Mouse (Mus musculus): ENCODE measurements around the gene Akap12.

Akap12 gene

GRCm38 (mm10) chr10:4332228-4332979, 66.2 kb downstream of the Akap12 start:
- CTCF ChIA-PET = interaction anchor here (0.5 to 1.3 kb wide), 7 partner anchors 12 to 294 kb away, joined by 3 to 5 read pairs (median 3); no protein-coding TSS in a partner anchor

GRCm38 (mm10) chr10:4333319-4333718, 67.1 kb downstream of the Akap12 start:
- CTCF ChIA-PET = interaction anchor here in 1 of 4 experiments (0.8 to 1.2 kb wide), 3 partner anchors 20 to 291 kb away, joined by 3 to 4 read pairs (median 3); no protein-coding TSS in a partner anchor
- POLR2A ChIA-PET = interaction anchor here (0.8 to 16.7 kb wide), 55 partner anchors 8 to 393 kb away, joined by 3 to 193 read pairs (median 7); partner anchors contain the start of gene Akap12 (in 2 of the 4)

More at GRCm38 (mm10) chr10:4332228-4332979, 66.2 kb downstream of the Akap12 start:
- POLR2A ChIA-PET = interaction anchor here (0.6 to 16.7 kb wide), 43 partner anchors 8 to 392 kb away, joined by 3 to 193 read pairs (median 6); partner anchors contain the start of gene Akap12 (in 2 of the 4)

- ChIA-PET CTCF (interaction anchor here in 2 of 4 experiments (0.6 to 1.2 kb wide), 4 partner anchors 21 to 292 kb away, joined by 3 to 4 read pairs (median 3); no protein-coding TSS in a partner anchor), POLR2A (interaction anchor here (0.5 to 16.7 kb wide), 85 partner anchors 8 to 442 kb away, joined by 3 to 193 read pairs (median 5); partner anchors contain the start of genes Akap12 (in 3 of the 4), Armt1 (in 1 of the 4), Rmnd1 (in 1 of the 4) and Zbtb2 (in 1 of the 4))
Observed at GRCm38 (mm10) chr10:4334039-4334683, 68.0 kb downstream of the Akap12 start.

DNA sequence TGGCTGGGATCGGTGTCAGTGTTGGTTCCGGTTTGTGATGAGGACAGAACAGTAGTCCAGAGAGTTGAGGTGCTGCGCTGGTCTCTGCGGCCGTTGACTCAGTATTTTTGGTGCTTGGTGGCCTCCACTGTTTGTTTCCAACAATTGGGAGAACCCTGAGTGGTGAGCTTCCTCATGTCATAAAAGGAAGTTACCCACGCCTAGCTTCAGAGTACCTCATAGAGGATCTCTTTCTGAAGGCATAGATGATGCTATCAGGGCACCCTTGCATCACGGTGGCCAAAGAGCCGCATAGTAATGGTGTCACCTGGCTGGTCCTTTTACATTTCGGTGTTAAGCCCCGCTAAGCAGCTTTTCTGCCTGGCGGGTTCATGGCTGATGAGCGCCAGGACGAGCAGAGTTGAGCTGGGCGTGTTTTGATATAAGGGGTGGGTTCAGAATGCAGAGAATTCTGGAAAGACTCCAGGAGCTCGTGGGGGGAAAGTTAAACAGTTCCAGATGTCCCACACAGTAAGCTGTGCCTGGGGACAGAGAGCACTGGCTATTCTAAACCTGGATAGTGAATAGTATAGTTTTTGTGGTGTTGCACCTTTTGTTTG, 72.8 kb downstream of the Akap12 start:
- CTCF ChIA-PET = interaction anchor here in 2 of 4 experiments (0.6 to 0.7 kb wide), 3 partner anchors 9 to 220 kb away, joined by 3 to 5 read pairs (median 4); no protein-coding TSS in a partner anchor
- POLR2A ChIA-PET = interaction anchor here (0.6 to 6.5 kb wide), 44 partner anchors 8 to 417 kb away, joined by 3 to 39 read pairs (median 4); partner anchors contain the start of genes Armt1 (in 2 of the 4), Rmnd1 (in 2 of the 4) and Mthfd1l (in 1 of the 4)

DNA sequence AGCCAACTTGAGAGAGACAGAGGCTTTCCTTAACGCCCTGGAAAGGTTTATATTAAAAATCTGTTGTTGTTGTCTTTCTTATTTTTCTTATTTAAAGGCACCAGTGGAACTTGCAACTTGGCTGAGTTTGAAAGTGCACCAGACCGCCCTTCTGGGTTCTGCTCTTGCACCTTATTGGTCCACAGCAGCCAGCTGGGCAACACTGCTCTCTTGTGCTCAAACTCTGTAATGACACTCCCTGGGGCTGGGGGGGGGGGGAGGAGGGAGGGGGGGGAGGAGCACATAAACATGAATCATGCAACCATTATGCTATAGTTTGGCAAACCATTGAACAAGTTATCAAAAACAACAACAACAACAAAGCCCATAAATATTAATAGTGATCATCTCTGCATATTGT, 75.2 kb downstream of the Akap12 start:
- POLR2A ChIA-PET = interaction anchor here in 3 of 4 experiments (0.5 to 6.5 kb wide), 30 partner anchors 9 to 140 kb away, joined by 3 to 39 read pairs (median 4); partner anchors contain the start of gene Akap12 (in 1 of the 3)
- CTCF ChIA-PET = interaction anchor here (0.6 to 1.8 kb wide), 16 partner anchors 9 to 774 kb away, joined by 3 to 10 read pairs (median 4); no protein-coding TSS in a partner anchor

DNA sequence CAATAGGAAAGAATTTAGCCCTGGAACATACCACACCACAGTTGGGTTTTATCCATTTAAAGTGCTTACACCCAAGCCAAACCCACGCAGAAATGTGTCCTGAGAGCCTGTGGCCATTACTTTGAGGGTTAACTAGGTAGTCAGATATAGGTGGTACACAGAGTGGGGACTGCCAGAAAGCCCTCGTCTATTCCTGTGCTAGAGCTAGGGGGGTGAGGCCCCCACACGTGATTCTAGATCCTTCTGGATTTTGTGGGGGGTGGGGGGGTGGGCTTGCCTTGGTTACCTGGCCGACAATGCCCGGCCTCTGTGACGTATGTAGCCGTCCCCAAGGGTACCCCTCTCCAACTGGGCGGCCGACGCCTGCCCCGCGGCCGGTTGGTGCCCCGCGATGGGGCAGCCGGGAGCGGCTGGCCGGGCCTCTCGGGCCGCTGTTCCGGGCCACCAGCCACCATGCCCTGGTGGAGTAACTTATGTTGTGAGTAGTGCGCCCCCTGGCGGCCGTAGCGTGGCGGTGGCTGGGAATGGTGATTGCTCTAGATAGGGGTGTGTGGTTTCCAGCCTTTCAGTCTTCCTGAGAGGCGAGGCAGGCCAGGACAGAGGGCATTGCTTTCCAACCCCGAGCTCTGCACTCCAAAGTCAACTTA, 80.4 kb downstream of the Akap12 start:
- ChIA-PET POLR2A (interaction anchor here in 3 of 4 experiments (0.6 to 3.0 kb wide), 25 partner anchors 8 to 374 kb away, joined by 3 to 24 read pairs (median 4); partner anchors contain the start of gene Mthfd1l (in 1 of the 3)), CTCF (interaction anchor here in 2 of 4 experiments (0.6 to 2.3 kb wide), 11 partner anchors 10 to 305 kb away, joined by 3 to 8 read pairs (median 4); no protein-coding TSS in a partner anchor)

- ChIA-PET CTCF (interaction anchor here (0.6 to 2.3 kb wide), 12 partner anchors 10 to 340 kb away, joined by 3 to 11 read pairs (median 4); no protein-coding TSS in a partner anchor), POLR2A (interaction anchor here in 3 of 4 experiments (0.6 to 3.0 kb wide), 32 partner anchors 8 to 474 kb away, joined by 3 to 24 read pairs (median 4); partner anchors contain the start of gene Mthfd1l (in 1 of the 3))
Observed at GRCm38 (mm10) chr10:4347136-4347492, 80.9 kb downstream of the Akap12 start.

- POLR2A ChIA-PET = interaction anchor here in 3 of 4 experiments (0.6 to 3.0 kb wide), 30 partner anchors 8 to 474 kb away, joined by 3 to 24 read pairs (median 4); partner anchors contain the start of genes Akap12 (in 1 of the 3) and Mthfd1l (in 1 of the 3)
- CTCF ChIA-PET = interaction anchor here (0.6 to 2.3 kb wide), 13 partner anchors 10 to 341 kb away, joined by 3 to 11 read pairs (median 4); no protein-coding TSS in a partner anchor
Observed at GRCm38 (mm10) chr10:4347591-4347990, 81.4 kb downstream of the Akap12 start.

DNA sequence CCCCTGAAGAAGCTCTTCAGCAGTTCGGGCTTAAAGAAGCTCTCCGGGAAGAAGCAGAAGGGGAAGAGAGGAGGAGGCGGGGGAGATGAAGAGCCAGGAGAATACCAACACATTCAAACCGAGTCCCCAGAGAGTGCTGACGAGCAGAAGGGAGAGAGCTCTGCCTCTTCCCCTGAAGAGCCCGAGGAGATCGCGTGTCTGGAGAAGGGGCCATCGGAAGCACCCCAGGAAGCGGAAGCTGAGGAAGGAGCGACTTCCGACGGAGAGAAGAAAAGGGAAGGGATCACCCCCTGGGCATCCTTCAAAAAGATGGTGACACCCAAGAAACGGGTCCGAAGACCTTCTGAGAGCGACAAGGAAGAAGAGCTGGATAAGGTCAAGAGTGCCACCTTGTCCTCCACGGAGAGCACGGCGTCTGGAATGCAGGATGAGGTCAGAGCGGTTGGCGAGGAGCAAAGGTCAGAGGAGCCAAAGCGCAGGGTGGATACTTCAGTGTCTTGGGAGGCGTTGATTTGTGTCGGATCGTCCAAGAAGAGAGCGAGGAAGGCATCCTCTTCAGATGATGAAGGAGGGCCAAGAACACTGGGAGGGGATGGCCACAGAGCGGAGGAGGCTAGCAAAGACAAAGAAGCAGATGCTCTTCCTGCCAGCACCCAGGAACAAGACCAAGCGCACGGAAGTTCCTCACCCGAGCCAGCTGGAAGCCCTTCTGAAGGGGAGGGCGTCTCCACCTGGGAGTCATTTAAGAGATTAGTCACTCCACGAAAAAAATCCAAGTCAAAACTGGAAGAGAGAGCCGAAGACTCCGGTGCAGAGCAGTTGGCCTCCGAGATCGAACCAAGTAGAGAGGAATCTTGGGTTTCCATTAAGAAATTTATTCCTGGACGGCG, 88.4 kb downstream of the Akap12 start:
- ChIA-PET CTCF (interaction anchor here in 3 of 4 experiments (0.5 to 1.7 kb wide), 6 partner anchors 16 to 128 kb away, joined by 3 to 7 read pairs (median 4); no protein-coding TSS in a partner anchor), POLR2A (interaction anchor here in 3 of 4 experiments (0.6 to 10.8 kb wide), 23 partner anchors 8 to 111 kb away, joined by 3 to 104 read pairs (median 5); partner anchors contain the start of gene Akap12 (in 1 of the 3))

DNA sequence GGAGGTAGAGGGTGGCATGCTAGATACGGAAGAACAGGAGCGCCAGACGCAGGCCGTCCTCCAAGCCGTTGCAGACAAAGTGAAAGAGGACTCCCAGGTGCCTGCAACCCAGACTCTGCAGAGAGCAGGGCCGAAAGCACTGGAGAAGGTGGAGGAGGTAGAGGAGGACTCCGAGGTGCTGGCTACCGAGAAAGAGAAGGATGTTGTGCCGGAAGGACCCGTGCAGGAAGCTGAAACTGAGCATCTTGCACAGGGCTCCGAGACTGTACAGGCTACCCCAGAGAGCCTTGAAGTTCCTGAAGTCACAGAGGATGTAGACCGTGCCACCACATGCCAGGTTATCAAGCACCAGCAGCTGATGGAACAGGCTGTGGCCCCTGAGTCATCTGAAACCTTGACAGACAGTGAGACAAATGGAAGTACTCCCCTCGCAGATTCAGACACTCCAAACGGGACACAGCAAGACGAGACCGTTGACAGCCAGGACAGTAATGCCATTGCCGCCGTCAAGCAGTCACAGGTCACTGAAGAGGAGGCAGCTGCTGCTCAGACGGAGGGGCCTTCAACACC, 89.8 kb downstream of the Akap12 start:
- POLR2A ChIA-PET = interaction anchor here in 3 of 4 experiments (0.6 to 10.8 kb wide), 4 partner anchors 16 to 67 kb away, joined by 3 to 104 read pairs (median 4); no protein-coding TSS in a partner anchor
- CTCF ChIA-PET = interaction anchor here in 2 of 4 experiments (1.0 to 1.4 kb wide), 2 partner anchors 17 to 36 kb away, joined by 3 read pairs; no protein-coding TSS in a partner anchor

- POLR2A ChIA-PET = interaction anchor here in 1 of 4 experiments (1.8 to 10.8 kb wide), 3 partner anchors 9 to 24 kb away, joined by 7 to 104 read pairs (median 13); no protein-coding TSS in a partner anchor
- CTCF ChIA-PET = interaction anchor here in 2 of 4 experiments (1.0 to 1.4 kb wide), 2 partner anchors 16 to 35 kb away, joined by 3 read pairs; no protein-coding TSS in a partner anchor
Observed at GRCm38 (mm10) chr10:4356640-4357039, 90.5 kb downstream of the Akap12 start.

- CTCF ChIA-PET = interaction anchor here in 1 of 4 experiments (1.1 kb wide), 1 partner anchor 362 kb away, joined by 3 read pairs; no protein-coding TSS in a partner anchor
- POLR2A ChIA-PET = interaction anchor here in 3 of 4 experiments (0.6 to 10.8 kb wide), 8 partner anchors 10 to 357 kb away, joined by 3 to 104 read pairs (median 8); partner anchors contain the start of gene Zbtb2 (in 1 of the 3)
Observed at GRCm38 (mm10) chr10:4357435-4357834, 91.3 kb downstream of the Akap12 start.

DNA sequence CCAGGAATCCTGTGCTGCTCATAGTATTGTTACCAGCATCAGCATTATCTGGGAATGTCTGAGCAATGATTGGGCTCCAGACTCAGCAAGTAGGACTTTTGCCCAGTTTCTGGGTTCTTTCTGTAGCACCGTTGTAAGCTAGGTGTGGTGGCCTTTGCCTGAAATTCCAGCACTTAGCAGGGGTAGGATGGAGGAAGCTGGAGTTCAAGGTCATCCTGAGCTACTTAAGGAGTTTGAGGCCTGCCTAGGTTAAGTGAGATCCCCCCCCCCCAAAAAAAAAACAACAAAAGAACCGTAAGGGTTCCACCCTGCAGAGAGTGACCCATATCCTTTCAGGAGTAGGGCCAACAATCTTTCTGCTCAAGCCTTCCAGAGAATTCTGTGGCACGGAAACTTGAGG, 98.4 kb downstream of the Akap12 start:
- ChIA-PET POLR2A (interaction anchor here in 3 of 4 experiments (0.5 to 7.6 kb wide), 14 partner anchors 8 to 676 kb away, joined by 3 to 36 read pairs (median 4); partner anchors contain the start of genes Akap12 (in 1 of the 3) and Zbtb2 (in 1 of the 3)), CTCF (interaction anchor here in 3 of 4 experiments (0.5 to 0.6 kb wide), 4 partner anchors 20 to 426 kb away, joined by 3 read pairs; no protein-coding TSS in a partner anchor)

GRCm38 (mm10) chr10:4370105-4370504, 103.9 kb downstream of the Akap12 start:
- CTCF ChIA-PET = interaction anchor here in 2 of 4 experiments (0.6 to 1.4 kb wide), 8 partner anchors 10 to 397 kb away, joined by 3 to 8 read pairs (median 3); partner anchors contain the start of gene Mthfd1l (in 1 of the 2)
- POLR2A ChIA-PET = interaction anchor here (0.6 to 14.4 kb wide), 15 partner anchors 12 to 227 kb away, joined by 3 to 147 read pairs (median 4); partner anchors contain the start of gene Zbtb2 (in 2 of the 4)

GRCm38 (mm10) chr10:4372011-4372410, 105.8 kb downstream of the Akap12 start:
- CTCF ChIA-PET = interaction anchor here (0.6 to 1.5 kb wide), 22 partner anchors 8 to 397 kb away, joined by 3 to 7 read pairs (median 3); no protein-coding TSS in a partner anchor

More at GRCm38 (mm10) chr10:4372011-4372410, 105.8 kb downstream of the Akap12 start:
- POLR2A ChIA-PET = interaction anchor here in 3 of 4 experiments (0.6 to 14.4 kb wide), 17 partner anchors 8 to 399 kb away, joined by 3 to 147 read pairs (median 4); partner anchors contain the start of genes Armt1 (in 1 of the 3), Mthfd1l (in 1 of the 3), Rmnd1 (in 1 of the 3) and Zbtb2 (in 1 of the 3)

Measured in embryonic stem cell, embryonic (primary cell).